ENCODE assay signal across 8 mouse cellular contexts in genomic region chr14:54935904-54936830, GRCm38 (mm10). TPM values are rescaled to one million over a fixed set of nuclear protein-coding genes. Genes with fewer than 3 reads are reported as not detected.
DNase-seq lines count a peak whose midpoint lies in the region; ATAC-seq and TF ChIP-seq lines count a peak whose summit lies in the region.

Cmtm5 (plus strand) TSS chr14:54936261.

- TF ChIP-seq CTCF in stomach, postnatal 0 days (IDR thresholded peaks at IDR 0.05; ENCODE audit: low read depth) = peak; percentile 51

- H3K9ac ChIP-seq in heart, embryonic 13.5 days = peak within 1 kb of the TSS; percentile 25; the same call in 1 of the 2 replicates
- no peak within 1 kb of the TSS for H3K9ac ChIP-seq in embryonic facial prominence, embryonic 15.5 days
- no peak within 1 kb of the TSS for H3K9ac ChIP-seq in intestine, embryonic 15.5 days
- peak within 1 kb of the TSS; percentile 43 for H3K9ac ChIP-seq in limb, embryonic 14.5 days (ENCODE audit: low read depth, low read length, severe bottlenecking)
- H3K9ac ChIP-seq in stomach, postnatal 0 days (ENCODE audit: low read length) = peak within 1 kb of the TSS; percentile 31; the same call in 1 of the 2 replicates

- intact Hi-C loops in heart, postnatal 25 days (cut with DNase I) = no loop called here

- peaks cover 13% of the 10 kb centered on the region for H3K27me3 ChIP-seq in heart, embryonic 13.5 days (replicated peaks)
- H3K27me3 ChIP-seq in embryonic facial prominence, embryonic 15.5 days = 0 out of 2 replicates have a peak, but pooled peaks cover 3% of the 10 kb centered on the region
- H3K27me3 ChIP-seq in intestine, embryonic 15.5 days (replicated peaks) = no peaks in the 10 kb centered on the region
- H3K27me3 ChIP-seq in limb, embryonic 14.5 days (ENCODE audit: control insufficient read depth, insufficient read depth, low read length) = no peaks in the 10 kb centered on the region
- H3K27me3 ChIP-seq in stomach, postnatal 0 days (ENCODE audit: control insufficient read depth, insufficient read depth, low read length) = no peaks in the 10 kb centered on the region

- H3K4me1 ChIP-seq in heart, embryonic 13.5 days = peaks cover 30% of the 10 kb centered on the region
- peaks cover 20% of the 10 kb centered on the region for H3K4me1 ChIP-seq in embryonic facial prominence, embryonic 15.5 days
- H3K4me1 ChIP-seq in intestine, embryonic 15.5 days (replicated peaks) = peaks cover 18% of the 10 kb centered on the region; the same call in 1 of the 2 replicates
- H3K4me1 ChIP-seq in limb, embryonic 14.5 days (ENCODE audit: control insufficient read depth, insufficient read depth, low read length) = peaks cover 21% of the 10 kb centered on the region
- H3K4me1 ChIP-seq in stomach, postnatal 0 days (replicated peaks; ENCODE audit: control insufficient read depth, insufficient read depth) = no peaks in the 10 kb centered on the region

- TF ChIP-seq POLR2A in limb, embryonic 14.5 days (IDR thresholded peaks at IDR 0.05; ENCODE audit: borderline replicate concordance, extremely low read depth, insufficient read depth, insufficient read length) = no peak

- H3K36me3 ChIP-seq in heart, embryonic 13.5 days = peaks cover 15% of the 10 kb centered on the region
- no peaks in the 10 kb centered on the region for H3K36me3 ChIP-seq in embryonic facial prominence, embryonic 15.5 days
- H3K36me3 ChIP-seq in intestine, embryonic 15.5 days = no peaks in the 10 kb centered on the region
- H3K36me3 ChIP-seq in limb, embryonic 14.5 days (ENCODE audit: control insufficient read depth, insufficient read depth, low read length) = no peaks in the 10 kb centered on the region
- H3K36me3 ChIP-seq in stomach, postnatal 0 days (ENCODE audit: control insufficient read depth, insufficient read depth, low read length) = no peaks in the 10 kb centered on the region

- peak within 1 kb of the TSS; percentile 25; the same call in 1 of the 2 replicates for H3K27ac ChIP-seq in heart, embryonic 13.5 days (replicated peaks)
- peak within 1 kb of the TSS; percentile 84 for H3K27ac ChIP-seq in embryonic facial prominence, embryonic 15.5 days (replicated peaks)
- H3K27ac ChIP-seq in intestine, embryonic 15.5 days = peak within 1 kb of the TSS; percentile 56
- H3K27ac ChIP-seq in limb, embryonic 14.5 days (replicated peaks; ENCODE audit: low read depth, low read length) = peak within 1 kb of the TSS; percentile 77
- H3K27ac ChIP-seq in stomach, postnatal 0 days (replicated peaks) = no peak within 1 kb of the TSS

- ATAC-seq in heart, embryonic 13.5 days (ENCODE audit: extremely low read depth, insufficient number of reproducible peaks, low FRiP score, low TSS enrichment) = no peak
- peak; percentile 46 for ATAC-seq in embryonic facial prominence, embryonic 15.5 days (ENCODE audit: insufficient number of reproducible peaks, low FRiP score, low TSS enrichment, low read depth)
- no peak for ATAC-seq in intestine, embryonic 15.5 days
- peak; percentile 76 for ATAC-seq in limb, embryonic 14.5 days (ENCODE audit: low FRiP score, low read depth)
- ATAC-seq in stomach, postnatal 0 days (ENCODE audit: low FRiP score, low TSS enrichment) = peak; percentile 33; the same call in 1 of the 2 replicates

- H3K9me3 ChIP-seq in heart, embryonic 13.5 days = no peaks in the 10 kb centered on the region
- H3K9me3 ChIP-seq in embryonic facial prominence, embryonic 15.5 days (replicated peaks) = no peaks in the 10 kb centered on the region
- no peaks in the 10 kb centered on the region for H3K9me3 ChIP-seq in intestine, embryonic 15.5 days
- no peaks in the 10 kb centered on the region for H3K9me3 ChIP-seq in limb, embryonic 14.5 days (ENCODE audit: control insufficient read depth, low read length)
- no peaks in the 10 kb centered on the region for H3K9me3 ChIP-seq in stomach, postnatal 0 days (ENCODE audit: control insufficient read depth, low read length)

- H3K4me3 ChIP-seq in heart, embryonic 13.5 days = no peak within 1 kb of the TSS
- H3K4me3 ChIP-seq in embryonic facial prominence, embryonic 15.5 days (replicated peaks) = peak within 1 kb of the TSS; percentile 8; the same call in 1 of the 2 replicates
- H3K4me3 ChIP-seq in intestine, embryonic 15.5 days (replicated peaks) = no peak within 1 kb of the TSS
- H3K4me3 ChIP-seq in limb, embryonic 14.5 days (replicated peaks; ENCODE audit: low read length) = peak within 1 kb of the TSS; percentile 10
- no peak within 1 kb of the TSS for H3K4me3 ChIP-seq in stomach, postnatal 0 days (ENCODE audit: low read depth, low read length)

- no peak for TF ChIP-seq EP300 in stomach, postnatal 0 days (optimal IDR thresholded peaks at IDR 0.05)

- WGBS in heart, embryonic 13.5 days = 18% methylated on average over 8 of the region's 8 CpGs
- WGBS in embryonic facial prominence, embryonic 15.5 days = 15% methylated on average over 8 of the region's 8 CpGs
- WGBS in intestine, embryonic 15.5 days = 48% methylated on average over 8 of the region's 8 CpGs
- 26% methylated on average over 8 of the region's 8 CpGs for WGBS in limb, embryonic 14.5 days
- WGBS in stomach, postnatal 0 days = 48% methylated on average over 8 of the region's 8 CpGs

- 0 out of 2 replicates have a peak within 1 kb of the TSS, but pooled peaks have one; percentile 2 for H3K4me2 ChIP-seq in heart, embryonic 13.5 days
- H3K4me2 ChIP-seq in embryonic facial prominence, embryonic 15.5 days (replicated peaks) = peak within 1 kb of the TSS; percentile 15; the same call in 1 of the 2 replicates
- no peak within 1 kb of the TSS for H3K4me2 ChIP-seq in intestine, embryonic 15.5 days (replicated peaks)
- H3K4me2 ChIP-seq in limb, embryonic 14.5 days (replicated peaks; ENCODE audit: low read depth, low read length, severe bottlenecking) = peak within 1 kb of the TSS; percentile 20
- no peak within 1 kb of the TSS for H3K4me2 ChIP-seq in stomach, postnatal 0 days (replicated peaks; ENCODE audit: low read depth)

- DNase-seq in heart, postnatal 25 days (ENCODE audit: low spot score) = no peak
- DNase-seq in limb, embryonic 14.5 days (ENCODE audit: low spot score) = peak; percentile 51
- no peak for DNase-seq in stomach, postnatal 0 days (ENCODE audit: low spot score)
- no peak for DNase-seq in yolk sac, embryonic 10.5 days (ENCODE audit: low spot score)
- no peak for DNase-seq in thymus, postnatal 0 days (ENCODE audit: low spot score)

RNA-seq across cellular contexts. Expression of gene Cmtm5, which starts in this region (rescaled TPM):
- 0.49 and 0.98 TPM in 2 replicates for polyA plus RNA-seq in heart, embryonic 13.5 days (2015; fragmentation: Nextera tagmentation; extraction: Ambion mirVana)
- total RNA-seq in heart, postnatal 25 days (2021) = under 1 TPM; 0.29 to 0.36 TPM
- 8.9 and 9.4 TPM in 2 replicates for polyA plus RNA-seq in embryonic facial prominence, embryonic 15.5 days (2015; fragmentation: Nextera tagmentation; extraction: Ambion mirVana)
- polyA plus RNA-seq in intestine, embryonic 15.5 days (2015; fragmentation: Nextera tagmentation; extraction: Ambion mirVana) = 2.2 and 2.3 TPM in 2 replicates
- 22.7 and 35.5 TPM in 2 replicates for polyA plus RNA-seq in limb, embryonic 14.5 days (2012; rRNA removed)
- polyA plus RNA-seq in limb, embryonic 14.5 days (2014; fragmentation: Nextera tagmentation; extraction: Ambion mirVana) = 18.6 and 20.1 TPM in 2 replicates
- polyA plus RNA-seq in stomach, postnatal 0 days (2015; fragmentation: Nextera tagmentation; extraction: Ambion mirVana) = 3.3 and 4.6 TPM in 2 replicates
- polyA plus RNA-seq in thymus, postnatal 0 days (2015; fragmentation: Nextera tagmentation; extraction: Ambion mirVana) = 0.22 TPM in 1 of 2 replicates, not detected in the other

Comparison
In these comparisons a context has a peak if more than half of its experiments do, and no peak if none do; other contexts are left out.
1. ATAC-seq: peak in embryonic facial prominence, embryonic 15.5 days (single experiment), limb, embryonic 14.5 days (single experiment) and stomach, postnatal 0 days (single experiment); none in heart, embryonic 13.5 days (single experiment) and intestine, embryonic 15.5 days (single experiment).
2. H3K4me2 ChIP-seq: peak in heart, embryonic 13.5 days (single experiment), embryonic facial prominence, embryonic 15.5 days (single experiment) and limb, embryonic 14.5 days (single experiment); none in intestine, embryonic 15.5 days (single experiment) and stomach, postnatal 0 days (single experiment).
3. H3K4me3 ChIP-seq: peak in embryonic facial prominence, embryonic 15.5 days (single experiment) and limb, embryonic 14.5 days (single experiment); none in heart, embryonic 13.5 days (single experiment), intestine, embryonic 15.5 days (single experiment) and stomach, postnatal 0 days (single experiment).
4. H3K9ac ChIP-seq: peak in heart, embryonic 13.5 days (single experiment), limb, embryonic 14.5 days (single experiment) and stomach, postnatal 0 days (single experiment); none in embryonic facial prominence, embryonic 15.5 days (single experiment) and intestine, embryonic 15.5 days (single experiment).